Mouse (Mus musculus) layer of hippocampus, postnatal 36 days (tissue): ENCODE measurements around the gene Etv2. TPM values are rescaled to one million over a fixed set of nuclear protein-coding genes. Genes with fewer than 3 reads are reported as not detected.

ENCODE experiments used
- DNase-seq, 2 experiments: peaks; one replicate each; pipeline ENCODE4 v3.0.0; 2022
- total RNA-seq, 2 experiments: library from RNA; stranded (reverse); gene quantifications; 2 replicates each; pipeline ENCODE4 v1.2.3; 2021

Etv2 gene
- not detected for total RNA-seq

GRCm38 (mm10) chr7:30635752-30636151, at the start of gene Etv2:
Gene Etv2 (minus strand): TSS chr7:30635852.
- no peak for DNase-seq

- no peak for DNase-seq
Observed at GRCm38 (mm10) chr7:30683425-30683824, 47.8 kb upstream of the Etv2 start.

DNA sequence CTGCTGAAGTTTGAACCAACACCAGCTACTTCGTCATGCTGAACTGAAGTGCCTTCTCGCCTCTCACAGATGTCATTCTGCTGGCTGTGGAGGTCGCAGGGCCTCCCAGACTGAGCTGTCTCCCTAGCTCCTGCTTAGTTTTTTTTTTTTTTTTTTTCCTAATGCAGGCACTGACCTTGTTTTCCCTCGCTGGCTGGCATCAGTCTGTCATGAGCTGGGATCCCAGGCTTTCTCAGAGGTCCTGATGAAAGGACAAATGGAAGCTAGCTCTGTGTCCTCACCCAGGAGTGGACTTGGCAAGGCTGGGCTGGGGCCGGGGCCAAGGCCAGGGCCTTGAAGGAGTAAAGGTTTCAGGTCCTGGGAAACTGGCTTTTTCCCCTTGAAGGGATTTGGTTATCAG, 46.2 kb upstream of the Etv2 start:
- no peak for DNase-seq

- DNase-seq: peak in 1 of 2 experiments; percentile 7
Observed at GRCm38 (mm10) chr7:30678263-30678975, 42.8 kb upstream of the Etv2 start.

- DNase-seq: no peak
Observed at GRCm38 (mm10) chr7:30671480-30671879, 35.8 kb upstream of the Etv2 start, which contains the start of gene Pmis2. Gene Pmis2 (minus strand): TSS chr7:30671605.

DNA sequence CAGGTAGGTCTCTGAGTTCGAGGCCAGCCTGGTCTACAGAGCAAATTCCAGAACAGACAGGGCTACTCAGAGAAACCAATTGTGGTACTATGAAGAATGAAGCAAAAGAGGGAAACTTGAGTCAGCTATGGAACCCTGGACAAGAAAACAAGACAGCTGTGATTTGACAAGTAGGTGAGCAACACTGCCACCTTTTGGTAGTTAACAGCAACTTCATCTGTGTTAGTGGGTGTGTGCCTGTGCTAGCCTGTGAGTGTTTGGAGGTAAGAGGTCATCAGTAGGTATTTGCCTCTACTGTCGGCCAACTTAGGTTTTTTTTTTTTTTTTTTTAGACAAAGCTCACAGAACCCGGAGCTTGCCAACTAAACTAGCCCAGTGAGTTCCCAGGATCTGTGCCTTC, 33.6 kb upstream of the Etv2 start:
- no peak for DNase-seq

- DNase-seq: no peak
Observed at GRCm38 (mm10) chr7:30665321-30665720, 29.7 kb upstream of the Etv2 start.

- peak; percentile 86 to 87 for DNase-seq
Observed at GRCm38 (mm10) chr7:30664529-30665200, 29.0 kb upstream of the Etv2 start, which contains the start of gene Haus5. Gene Haus5 (minus strand): TSS chr7:30664994.

GRCm38 (mm10) chr7:30649591-30650540, 14.2 kb upstream of the Etv2 start, which contains the start of gene Rbm42:
Gene Rbm42 (minus strand): TSS chr7:30650317.
- peak; percentile 98 to 99 for DNase-seq

DNA sequence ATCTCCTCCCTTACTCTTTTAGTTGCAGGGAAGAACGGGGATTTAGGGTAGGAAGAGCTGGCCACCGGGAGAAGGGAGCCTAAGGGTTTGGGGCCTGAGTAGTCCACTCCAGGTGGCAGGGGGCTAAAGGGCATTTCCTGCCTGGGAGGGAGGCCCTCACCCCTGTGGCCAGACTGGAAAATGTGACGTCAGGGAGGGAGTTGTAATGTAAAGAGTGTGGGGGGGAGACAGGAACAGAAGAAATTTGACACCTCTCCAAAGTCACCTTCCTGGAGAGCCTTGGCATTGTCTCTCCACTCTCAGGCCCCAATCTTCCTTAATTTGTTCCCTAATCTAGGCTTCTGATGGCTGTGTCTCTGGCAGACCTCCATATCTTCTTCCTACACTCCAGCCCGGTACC, 3.4 kb upstream of the Etv2 start:
- no peak for DNase-seq

GRCm38 (mm10) chr7:30636395-30636794, 743 bp upstream of the Etv2 start:
- DNase-seq: no peak

GRCm38 (mm10) chr7:30634621-30635020, 1.0 kb downstream of the Etv2 start:
- DNase-seq: no peak

- DNase-seq: no peak
Observed at GRCm38 (mm10) chr7:30633762-30634412, 1.8 kb downstream of the Etv2 start.

DNA sequence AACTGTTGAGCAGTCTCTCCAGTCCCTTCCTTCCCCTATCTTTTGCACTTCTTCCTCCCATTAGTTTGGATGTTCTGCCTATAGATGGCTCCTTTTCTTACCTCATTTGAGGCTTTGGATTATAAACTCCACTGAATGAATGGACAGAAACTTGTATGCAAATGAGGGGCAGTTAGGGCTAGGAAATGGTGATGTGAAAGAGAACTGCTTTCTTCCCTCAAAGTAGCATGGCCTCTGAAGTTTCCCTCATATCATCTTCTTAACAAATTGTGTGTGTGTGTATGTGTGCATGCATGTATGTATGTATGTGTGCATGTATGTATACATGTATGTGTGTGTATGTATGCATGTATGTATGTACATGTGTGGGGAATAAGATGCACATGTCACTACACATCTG, 6.6 kb downstream of the Etv2 start:
- no peak for DNase-seq

DNA sequence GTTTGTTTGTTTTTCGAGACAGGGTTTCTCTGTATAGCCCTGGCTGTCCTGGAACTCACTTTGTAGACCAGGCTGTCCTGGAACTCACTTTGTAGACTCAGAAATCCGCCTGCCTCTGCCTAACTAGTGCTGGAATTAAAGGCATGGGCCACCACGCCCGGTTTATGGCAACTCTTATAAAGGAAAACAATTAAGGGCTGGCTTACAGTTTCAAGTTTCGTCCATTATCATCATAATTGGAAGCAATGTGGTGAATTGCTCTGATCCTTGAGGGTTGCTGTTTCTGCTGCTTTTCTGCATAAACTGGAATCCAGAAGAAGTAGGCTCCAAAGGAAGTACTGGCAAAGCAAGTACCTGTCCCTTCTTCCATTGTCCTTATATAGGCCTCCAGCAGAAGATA, 9.0 kb downstream of the Etv2 start:
- no peak for DNase-seq

- DNase-seq: peak; percentile 83
Observed at GRCm38 (mm10) chr7:30625530-30626384, 9.9 kb downstream of the Etv2 start, which contains the start of gene Cox6b1. Gene Cox6b1 (minus strand): TSS chr7:30626151.

DNA sequence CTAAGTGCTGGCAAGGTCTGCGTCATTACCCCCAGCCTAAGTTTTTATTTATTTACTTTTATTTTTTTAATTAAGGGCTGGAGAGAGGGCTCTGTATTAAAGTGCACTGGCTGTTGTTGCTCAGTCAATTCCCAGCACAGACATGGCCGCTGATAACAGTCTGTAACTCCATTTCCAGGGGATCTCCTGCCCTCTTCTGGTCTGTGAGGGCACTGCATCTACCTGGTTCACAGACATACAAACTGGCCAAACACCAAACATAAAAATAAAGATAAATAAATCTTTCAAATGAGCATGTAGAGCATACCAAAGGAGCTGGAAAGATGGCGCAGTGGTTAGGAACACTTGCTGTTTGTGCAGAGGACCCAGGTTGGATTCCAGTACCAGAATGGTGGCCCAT, 16.4 kb downstream of the Etv2 start:
- no peak for DNase-seq

DNA sequence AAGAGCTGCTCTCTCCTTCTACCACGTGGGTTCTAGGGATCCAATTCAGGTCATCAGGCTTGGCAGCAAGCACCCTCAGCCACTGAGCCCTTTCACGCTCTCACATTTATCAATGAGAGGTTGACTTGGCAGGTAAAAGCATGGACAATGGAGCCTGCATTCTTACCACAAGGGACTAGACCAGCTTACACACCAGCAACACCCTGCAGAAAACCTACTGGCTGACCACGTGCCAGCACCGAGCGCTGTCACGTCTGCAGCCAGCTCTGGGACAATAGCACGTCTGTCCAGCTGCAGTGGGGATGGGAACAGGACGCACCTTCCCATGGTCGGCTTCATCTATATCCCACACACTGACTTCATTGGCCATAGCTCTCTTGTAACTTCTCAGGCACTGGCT, 17.0 kb downstream of the Etv2 start:
- no peak for DNase-seq

GRCm38 (mm10) chr7:30615049-30615760, 20.4 kb downstream of the Etv2 start:
- no peak for DNase-seq

- DNase-seq: no peak
Observed at GRCm38 (mm10) chr7:30614454-30614853, 21.2 kb downstream of the Etv2 start.
